Mouse (Mus musculus) hindbrain, embryonic 15.5 days (tissue): ENCODE measurements around the gene Epn2. TPM values are rescaled to one million over a fixed set of nuclear protein-coding genes. Genes with fewer than 3 reads are reported as not detected.

ENCODE experiments used
- ATAC-seq: fragments of 200-750 bp; cut with Nextera tagmentation; 2 replicates; pipeline ENCODE4 v1.8.0; 2017; ENCODE audit warnings: low read depth, moderate number of reproducible peaks, moderate TSS enrichment; ENCODE audit not compliant: low FRiP score
- H3K27ac ChIP-seq: fragments of 300-500 bp; sonication (generic); replicated peaks from 2 replicates; pipeline ENCODE4 v1.5.1; 2015; ENCODE audit warnings: mild to moderate bottlenecking, inconsistent platforms
- H3K27me3 ChIP-seq: fragments of 300-500 bp; sonication (generic); 2 replicates; pipeline ENCODE4 v1.6.1; 2015; ENCODE audit warnings: control low read depth, inconsistent platforms
- H3K36me3 ChIP-seq: fragments of 300-500 bp; sonication (generic); 2 replicates; pipeline ENCODE4 v1.6.1; 2015; ENCODE audit warnings: control low read depth, inconsistent platforms
- H3K4me1 ChIP-seq: fragments of 300-500 bp; sonication (generic); replicated peaks from 2 replicates; pipeline ENCODE4 v1.6.1; 2015; ENCODE audit warnings: control low read depth, inconsistent platforms
- H3K4me2 ChIP-seq: fragments of 300-500 bp; sonication (generic); 2 replicates; pipeline ENCODE4 v1.6.1; 2015; ENCODE audit warnings: moderate library complexity, mild to moderate bottlenecking, inconsistent platforms
- H3K4me3 ChIP-seq: fragments of 300-500 bp; sonication (generic); 2 replicates; pipeline ENCODE4 v1.5.1; 2015; ENCODE audit warnings: mild to moderate bottlenecking, inconsistent platforms
- H3K9ac ChIP-seq: fragments of 300-500 bp; sonication (generic); 2 replicates; pipeline ENCODE4 v1.6.1; 2015; ENCODE audit warnings: inconsistent platforms
- H3K9me3 ChIP-seq: fragments of 300-500 bp; sonication (generic); 2 replicates; pipeline ENCODE4 v1.6.1; 2016; ENCODE audit warnings: control low read depth, inconsistent platforms
- WGBS: fragments of 180-500 bp; shearing (Covaris S2); methylation state at CpG from one replicate; pipeline ENCODE4 v1.1.7; 2015; 5-methylcytosine and 5-hydroxymethylcytosine counted together
- polyA plus RNA-seq: library from polyadenylated mRNA; unstranded; fragments of >200 nt; fragmentation: Nextera tagmentation; extraction: Ambion mirVana; gene quantifications from 2 replicates; pipeline ENCODE4 v1.2.1, GENCODE M21; 2015

Epn2 gene
- 69.9 and 79.6 TPM in 2 replicates for polyA plus RNA-seq

GRCm38 (mm10) chr11:61578983-61579877, at the start of gene Epn2:
Gene Epn2, minus strand, starts transcription at chr11:61579687.
- peak within 1 kb of the TSS; percentile 75 for H3K4me2 ChIP-seq
- no peaks in the 10 kb centered on the region for H3K36me3 ChIP-seq
- peak within 1 kb of the TSS; percentile 83 for H3K4me3 ChIP-seq
- no peaks in the 10 kb centered on the region for H3K9me3 ChIP-seq
- H3K27me3 ChIP-seq, result no peaks in the 10 kb centered on the region
- H3K9ac ChIP-seq, result peak within 1 kb of the TSS; percentile 92
- ATAC-seq, result peak; percentile 92
- H3K27ac ChIP-seq, result peak within 1 kb of the TSS; percentile 87
- peaks cover 29% of the 10 kb centered on the region for H3K4me1 ChIP-seq
- 1% methylated on average over 74 of the region's 93 CpGs for WGBS

- no peak overlapping the region for H3K4me2 ChIP-seq
- H3K36me3 ChIP-seq, result no peaks in the 10 kb centered on the region
- no peaks in the 10 kb centered on the region for H3K27me3 ChIP-seq
- no peaks in the 10 kb centered on the region for H3K9me3 ChIP-seq
- H3K27ac ChIP-seq, result no peak overlapping the region
- ATAC-seq, result no peak
- WGBS, result 86% methylated on average over 1 of the region's 1 CpGs
- no peak overlapping the region for H3K9ac ChIP-seq
- H3K4me3 ChIP-seq, result no peak overlapping the region
- H3K4me1 ChIP-seq, result no peaks in the 10 kb centered on the region
These were observed 47.0 kb upstream of the Epn2 start for GRCm38 (mm10) chr11:61626509-61626908.

GRCm38 (mm10) chr11:61625136-61625535, 45.6 kb upstream of the Epn2 start:
- H3K36me3 ChIP-seq, result no peaks in the 10 kb centered on the region
- H3K9me3 ChIP-seq, result no peaks in the 10 kb centered on the region
- peaks cover 6% of the 10 kb centered on the region; the same call in 1 of the 2 replicates for H3K4me1 ChIP-seq
- WGBS, result 85% methylated on average over 7 of the region's 7 CpGs
- H3K27ac ChIP-seq, result no peak overlapping the region
- ATAC-seq, result no peak
- H3K9ac ChIP-seq, result no peak overlapping the region
- no peak overlapping the region for H3K4me2 ChIP-seq
- no peak overlapping the region for H3K4me3 ChIP-seq
- no peaks in the 10 kb centered on the region for H3K27me3 ChIP-seq

- Histone ChIP-seq H3K9me3 (no peaks in the 10 kb centered on the region), H3K9ac (no peak overlapping the region), H3K4me2 (peak overlapping the region; percentile 68), H3K4me1 (peaks cover 10% of the 10 kb centered on the region), H3K36me3 (no peaks in the 10 kb centered on the region), H3K27me3 (no peaks in the 10 kb centered on the region), H3K4me3 (peak overlapping the region; percentile 39), H3K27ac (no peak overlapping the region)
- 63% methylated on average over 8 of the region's 8 CpGs for WGBS
- no peak for ATAC-seq
These were observed 41.3 kb upstream of the Epn2 start for GRCm38 (mm10) chr11:61620762-61621161.

GRCm38 (mm10) chr11:61620254-61620670, 40.8 kb upstream of the Epn2 start:
- Histone ChIP-seq H3K4me1 (peaks cover 14% of the 10 kb centered on the region), H3K9ac (0 out of 2 replicates have a peak overlapping the region, but pooled peaks have one; percentile 7), H3K9me3 (no peaks in the 10 kb centered on the region), H3K36me3 (no peaks in the 10 kb centered on the region), H3K27me3 (no peaks in the 10 kb centered on the region), H3K4me3 (peak overlapping the region; percentile 39), H3K4me2 (peak overlapping the region; percentile 68), H3K27ac (peak overlapping the region; percentile 21; the same call in 1 of the 2 replicates)
- peak; percentile 80 for ATAC-seq
- 1% methylated on average over 17 of the region's 17 CpGs for WGBS

- Histone ChIP-seq H3K9me3 (no peaks in the 10 kb centered on the region), H3K4me1 (peaks cover 14% of the 10 kb centered on the region), H3K36me3 (no peaks in the 10 kb centered on the region), H3K9ac (0 out of 2 replicates have a peak overlapping the region, but pooled peaks have one; percentile 0), H3K27ac (0 out of 2 replicates have a peak overlapping the region, but pooled peaks have one; percentile 21), H3K4me2 (peak overlapping the region; percentile 68), H3K4me3 (peak overlapping the region; percentile 39), H3K27me3 (no peaks in the 10 kb centered on the region)
- ATAC-seq, result peak; percentile 57
- WGBS, result 1% methylated on average over 16 of the region's 17 CpGs
These were observed 40.3 kb upstream of the Epn2 start for GRCm38 (mm10) chr11:61619791-61620241.

GRCm38 (mm10) chr11:61619356-61619755, 39.9 kb upstream of the Epn2 start:
- Histone ChIP-seq H3K4me3 (peak overlapping the region; percentile 39), H3K9ac (0 out of 2 replicates have a peak overlapping the region, but pooled peaks have one; percentile 0), H3K9me3 (no peaks in the 10 kb centered on the region), H3K27me3 (no peaks in the 10 kb centered on the region), H3K4me1 (peaks cover 14% of the 10 kb centered on the region), H3K4me2 (peak overlapping the region; percentile 68), H3K36me3 (no peaks in the 10 kb centered on the region), H3K27ac (no peak overlapping the region)
- no peak for ATAC-seq
- WGBS, result 13% methylated on average over 6 of the region's 6 CpGs

GRCm38 (mm10) chr11:61618571-61618970, 39.1 kb upstream of the Epn2 start:
- no peaks in the 10 kb centered on the region for H3K9me3 ChIP-seq
- ATAC-seq, result no peak
- no peak overlapping the region for H3K27ac ChIP-seq
- no peak overlapping the region for H3K9ac ChIP-seq
- no peak overlapping the region for H3K4me2 ChIP-seq
- no peaks in the 10 kb centered on the region for H3K27me3 ChIP-seq
- H3K4me1 ChIP-seq, result peaks cover 14% of the 10 kb centered on the region
- WGBS, result 76% methylated on average over 8 of the region's 8 CpGs
- no peaks in the 10 kb centered on the region for H3K36me3 ChIP-seq
- no peak overlapping the region for H3K4me3 ChIP-seq

- H3K27ac ChIP-seq, result no peak overlapping the region
- no peaks in the 10 kb centered on the region for H3K9me3 ChIP-seq
- H3K4me2 ChIP-seq, result no peak overlapping the region
- no peak for ATAC-seq
- no peak overlapping the region for H3K9ac ChIP-seq
- H3K4me3 ChIP-seq, result no peak overlapping the region
- WGBS, result 91% methylated on average over 8 of the region's 8 CpGs
- no peaks in the 10 kb centered on the region for H3K36me3 ChIP-seq
- no peaks in the 10 kb centered on the region for H3K27me3 ChIP-seq
- peaks cover 14% of the 10 kb centered on the region for H3K4me1 ChIP-seq
These were observed 38.6 kb upstream of the Epn2 start for GRCm38 (mm10) chr11:61618131-61618530.

- H3K27me3 ChIP-seq, result no peaks in the 10 kb centered on the region
- no peak overlapping the region for H3K4me3 ChIP-seq
- no peak overlapping the region for H3K9ac ChIP-seq
- no peak for ATAC-seq
- no peak overlapping the region for H3K4me2 ChIP-seq
- WGBS, result 78% methylated on average over 7 of the region's 7 CpGs
- H3K9me3 ChIP-seq, result no peaks in the 10 kb centered on the region
- H3K36me3 ChIP-seq, result no peaks in the 10 kb centered on the region
- peaks cover 14% of the 10 kb centered on the region for H3K4me1 ChIP-seq
- H3K27ac ChIP-seq, result no peak overlapping the region
These were observed 37.9 kb upstream of the Epn2 start for GRCm38 (mm10) chr11:61617293-61617975.

- H3K4me2 ChIP-seq, result no peak overlapping the region
- H3K4me1 ChIP-seq, result peaks cover 14% of the 10 kb centered on the region
- no peak overlapping the region for H3K9ac ChIP-seq
- no peak for ATAC-seq
- H3K36me3 ChIP-seq, result no peaks in the 10 kb centered on the region
- H3K4me3 ChIP-seq, result no peak overlapping the region
- 52% methylated on average over 9 of the region's 9 CpGs for WGBS
- no peaks in the 10 kb centered on the region for H3K27me3 ChIP-seq
- H3K9me3 ChIP-seq, result no peaks in the 10 kb centered on the region
- H3K27ac ChIP-seq, result no peak overlapping the region
These were observed 37.2 kb upstream of the Epn2 start for GRCm38 (mm10) chr11:61616523-61617292.
